Mouse (Mus musculus): ENCODE measurements at regions not wholly inside any gene's neighbourhood (a gene's known extent, or its start where the extent isn't known, plus 50 kb on each side); places are given as distances from the start of the nearest gene placed in this dataset.
A peak's percentile ranks its signal among the peaks of the same experiment; 100 is the strongest.

DNA sequence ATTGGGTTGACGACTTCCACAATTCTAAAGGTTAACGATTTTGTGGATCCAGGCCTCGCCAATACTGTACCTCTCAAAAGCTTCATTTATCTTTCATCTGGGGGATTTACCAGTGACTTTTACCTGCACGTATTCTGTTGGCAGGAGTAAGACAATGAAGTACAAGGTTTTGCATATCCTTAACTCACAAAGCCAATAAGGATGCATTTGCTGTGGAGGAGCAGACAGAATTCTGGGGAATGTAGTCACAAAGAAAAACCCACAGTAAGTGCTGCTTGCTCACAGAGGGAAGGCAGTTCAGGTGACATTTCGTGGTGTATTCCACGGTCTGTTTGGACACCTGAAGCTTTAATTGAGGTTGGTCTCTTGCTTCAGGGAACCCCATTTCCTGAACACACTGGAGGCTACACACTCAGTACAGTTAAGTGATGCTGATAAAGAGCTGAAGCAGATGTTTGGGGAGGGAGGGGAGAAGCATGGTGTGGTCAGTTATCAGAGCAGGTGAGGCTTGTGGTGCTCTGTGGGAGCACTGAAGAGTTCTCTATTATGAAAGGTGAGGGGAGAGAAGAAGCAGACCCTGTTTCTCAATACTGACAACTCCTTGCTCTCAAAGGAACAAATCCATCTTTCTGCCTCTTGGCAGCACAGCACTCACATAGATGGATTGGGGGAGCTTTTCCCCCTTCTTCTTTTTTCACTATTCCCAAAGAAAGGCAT is 358.1 kb downstream of the Sorl1 start:
- H3K4me3 ChIP-seq (ENCODE audit: insufficient read depth, low read depth, low read length), result no peak overlapping the region
- 90% methylated on average over 6 of the region's 6 CpGs for WGBS
- no peaks in the 10 kb centered on the region for H3K4me1 ChIP-seq (ENCODE audit: control insufficient read depth, insufficient read depth, low read length)
- no peak for DNase-seq
- no peak overlapping the region for H3K27ac ChIP-seq (ENCODE audit: insufficient read depth, low read depth, low read length)
- H3K27me3 ChIP-seq (replicated peaks; ENCODE audit: control insufficient read depth, insufficient read depth, low read length), result no peaks in the 10 kb centered on the region
- no peaks in the 10 kb centered on the region for H3K36me3 ChIP-seq (ENCODE audit: control insufficient read depth, insufficient read depth, low read length)
- TF ChIP-seq CTCF (conservative IDR thresholded peaks at IDR 0.05; ENCODE audit: insufficient read depth, insufficient read length, low read depth, low read length) (no peak), POLR2A (IDR thresholded peaks at IDR 0.05; ENCODE audit: low read depth, low read length) (no peak)

DNA sequence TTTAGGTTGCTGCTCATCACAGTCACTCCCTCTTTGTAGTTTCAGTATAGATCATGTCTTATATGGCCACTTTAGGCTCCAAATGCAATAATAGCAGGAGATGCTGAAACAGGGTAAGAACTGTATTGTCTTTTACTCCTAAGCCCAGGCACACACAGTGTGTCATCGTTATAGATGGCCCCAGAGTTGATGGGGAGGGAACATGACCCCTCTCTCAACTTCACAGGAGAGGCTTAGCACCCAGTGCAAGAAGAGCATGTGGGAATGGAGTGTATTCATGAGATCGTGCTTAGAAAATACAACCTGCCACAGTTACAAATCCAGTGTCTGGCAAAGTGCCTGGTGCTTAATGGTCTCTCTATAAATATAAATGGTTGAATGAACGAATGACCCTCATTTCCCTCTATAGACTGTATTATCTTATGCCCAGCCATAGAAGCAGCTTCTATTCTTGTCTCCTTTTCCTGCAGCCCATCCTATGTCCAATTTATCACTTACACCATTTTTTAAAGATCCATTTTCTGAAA is 363.0 kb downstream of the Sorl1 start:
- TF ChIP-seq CTCF (conservative IDR thresholded peaks at IDR 0.05; ENCODE audit: insufficient read depth, insufficient read length, low read depth, low read length) (no peak), POLR2A (IDR thresholded peaks at IDR 0.05; ENCODE audit: low read depth, low read length) (no peak)
- Histone ChIP-seq H3K27me3 (replicated peaks; ENCODE audit: control insufficient read depth, insufficient read depth, low read length) (no peaks in the 10 kb centered on the region), H3K27ac (ENCODE audit: insufficient read depth, low read depth, low read length) (no peak overlapping the region), H3K4me1 (ENCODE audit: control insufficient read depth, insufficient read depth, low read length) (no peaks in the 10 kb centered on the region), H3K4me3 (ENCODE audit: insufficient read depth, low read depth, low read length) (no peak overlapping the region), H3K36me3 (ENCODE audit: control insufficient read depth, insufficient read depth, low read length) (no peaks in the 10 kb centered on the region)
- DNase-seq, result no peak
- 35% methylated on average over 3 of the region's 3 CpGs for WGBS

DNA sequence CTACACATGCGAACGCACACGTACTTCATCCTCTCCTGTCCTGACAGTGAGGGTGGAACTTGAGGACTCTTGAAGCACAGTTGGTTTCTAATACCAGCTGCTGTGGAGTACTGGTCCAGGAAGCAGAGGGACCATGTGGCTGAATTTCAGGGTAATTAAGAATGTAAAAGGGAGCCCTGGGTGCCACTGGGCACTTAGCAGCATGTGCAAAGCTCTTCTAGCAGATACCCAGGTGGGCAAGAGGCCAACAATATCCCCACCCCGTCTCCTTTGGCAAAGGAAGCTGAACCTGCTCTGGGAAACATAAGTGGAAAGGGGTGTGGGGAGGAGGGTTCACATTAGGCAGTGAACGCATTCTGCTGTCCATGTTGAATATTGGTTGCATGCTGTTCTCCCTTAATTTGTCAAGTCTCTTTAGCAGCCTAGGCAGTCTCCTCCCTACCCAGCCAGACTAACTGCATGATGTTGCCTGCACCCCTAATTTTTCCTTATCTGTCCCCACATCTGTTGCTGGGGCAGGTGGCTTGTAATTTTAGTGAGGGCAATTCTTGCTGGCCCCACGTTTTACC is 369.6 kb downstream of the Sorl1 start:
- Histone ChIP-seq H3K36me3 (ENCODE audit: control insufficient read depth, insufficient read depth, low read length) (no peaks in the 10 kb centered on the region), H3K27me3 (replicated peaks; ENCODE audit: control insufficient read depth, insufficient read depth, low read length) (no peaks in the 10 kb centered on the region), H3K4me3 (ENCODE audit: insufficient read depth, low read depth, low read length) (no peak overlapping the region), H3K4me1 (ENCODE audit: control insufficient read depth, insufficient read depth, low read length) (no peaks in the 10 kb centered on the region), H3K27ac (ENCODE audit: insufficient read depth, low read depth, low read length) (no peak overlapping the region)
- WGBS, result 70% methylated on average over 6 of the region's 6 CpGs
- DNase-seq, result no peak
- TF ChIP-seq CTCF (conservative IDR thresholded peaks at IDR 0.05; ENCODE audit: insufficient read depth, insufficient read length, low read depth, low read length) (no peak), POLR2A (IDR thresholded peaks at IDR 0.05; ENCODE audit: low read depth, low read length) (no peak)

DNA sequence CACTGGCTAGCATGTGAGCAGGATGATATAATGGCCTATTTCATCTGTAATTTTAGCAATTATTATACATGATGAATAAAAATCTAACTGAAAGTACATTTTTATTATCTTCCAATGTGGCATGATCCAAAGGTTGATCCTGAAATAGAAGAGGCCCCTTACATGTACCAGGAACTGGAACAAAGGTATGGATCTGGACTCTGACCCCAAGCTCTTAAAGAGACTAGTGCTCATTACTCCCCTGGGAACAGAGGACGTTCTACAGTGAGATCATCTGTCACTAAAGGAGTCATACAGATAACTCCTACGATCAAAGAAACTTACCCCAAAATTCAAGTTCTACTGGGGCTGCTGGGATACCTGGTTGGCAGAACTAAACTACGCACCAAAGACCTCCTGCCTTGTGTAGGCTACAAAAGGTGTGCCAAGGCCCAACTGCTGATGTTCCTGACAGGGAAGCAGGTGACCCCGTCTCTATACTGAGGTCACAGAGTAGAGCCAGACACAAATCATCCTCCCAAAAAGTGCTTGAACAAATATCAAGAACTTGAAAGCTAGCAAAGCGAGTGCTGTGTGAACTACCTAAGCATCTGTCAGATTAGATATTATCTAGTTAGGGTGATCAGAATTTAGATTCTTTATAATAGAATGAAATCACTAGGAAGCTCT is 378.0 kb downstream of the Sorl1 start:
- TF ChIP-seq POLR2A (IDR thresholded peaks at IDR 0.05; ENCODE audit: low read depth, low read length) (no peak), CTCF (conservative IDR thresholded peaks at IDR 0.05; ENCODE audit: insufficient read depth, insufficient read length, low read depth, low read length) (no peak)
- Histone ChIP-seq H3K27ac (ENCODE audit: insufficient read depth, low read depth, low read length) (no peak overlapping the region), H3K4me1 (ENCODE audit: control insufficient read depth, insufficient read depth, low read length) (no peaks in the 10 kb centered on the region), H3K4me3 (ENCODE audit: insufficient read depth, low read depth, low read length) (no peak overlapping the region), H3K27me3 (replicated peaks; ENCODE audit: control insufficient read depth, insufficient read depth, low read length) (no peaks in the 10 kb centered on the region), H3K36me3 (ENCODE audit: control insufficient read depth, insufficient read depth, low read length) (no peaks in the 10 kb centered on the region)
- WGBS, result 79% methylated on average over 5 of the region's 5 CpGs
- peak; percentile 36 for DNase-seq

DNA sequence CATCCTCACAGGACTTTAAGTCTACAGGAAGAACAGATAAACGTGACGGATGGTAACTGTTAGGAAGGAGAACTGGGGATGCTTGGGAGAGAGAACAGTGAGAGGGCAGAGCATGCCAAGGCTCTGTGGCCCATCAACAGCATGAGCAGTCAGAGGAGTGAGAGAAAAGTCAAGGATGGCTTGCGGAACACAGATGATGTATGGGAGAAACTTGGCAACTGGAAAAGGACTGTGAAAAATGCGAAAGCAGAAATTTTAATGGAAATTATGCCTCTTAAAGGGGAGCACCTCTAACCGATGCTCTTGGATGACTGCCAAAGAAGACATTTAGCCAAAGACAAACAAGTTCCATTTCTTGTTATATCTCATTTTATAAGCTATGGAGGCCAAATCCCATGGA is 382.6 kb downstream of the Sorl1 start:
- H3K27me3 ChIP-seq (replicated peaks; ENCODE audit: control insufficient read depth, insufficient read depth, low read length), result no peaks in the 10 kb centered on the region
- H3K4me1 ChIP-seq (ENCODE audit: control insufficient read depth, insufficient read depth, low read length), result no peaks in the 10 kb centered on the region
- WGBS, result 70% methylated on average over 5 of the region's 5 CpGs
- H3K36me3 ChIP-seq (ENCODE audit: control insufficient read depth, insufficient read depth, low read length), result no peaks in the 10 kb centered on the region
- no peak overlapping the region for H3K27ac ChIP-seq (ENCODE audit: insufficient read depth, low read depth, low read length)
- no peak for DNase-seq
- H3K4me3 ChIP-seq (ENCODE audit: insufficient read depth, low read depth, low read length), result no peak overlapping the region
- TF ChIP-seq CTCF (conservative IDR thresholded peaks at IDR 0.05; ENCODE audit: insufficient read depth, insufficient read length, low read depth, low read length) (no peak), POLR2A (IDR thresholded peaks at IDR 0.05; ENCODE audit: low read depth, low read length) (no peak)

DNA sequence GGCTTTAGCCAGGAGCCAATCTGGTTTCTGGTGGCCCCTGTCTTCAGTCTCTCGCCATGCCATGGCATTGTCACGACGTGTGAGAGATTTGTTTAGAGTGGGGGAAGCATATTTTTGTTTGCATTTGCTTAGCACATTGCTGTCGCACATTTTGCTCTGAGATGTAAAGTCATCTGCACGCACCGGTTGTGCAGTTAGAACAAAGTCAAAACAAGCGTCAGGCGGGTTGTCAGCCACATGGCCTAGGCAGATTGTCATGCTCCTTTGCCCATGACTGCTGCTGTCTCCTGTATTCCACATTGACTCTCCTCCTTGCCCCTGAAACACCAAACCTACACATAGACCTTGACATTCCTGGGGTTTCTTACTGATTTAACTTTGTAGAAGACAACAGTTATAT is 383.6 kb downstream of the Sorl1 start:
- Histone ChIP-seq H3K36me3 (ENCODE audit: control insufficient read depth, insufficient read depth, low read length) (no peaks in the 10 kb centered on the region), H3K4me3 (ENCODE audit: insufficient read depth, low read depth, low read length) (no peak overlapping the region), H3K4me1 (ENCODE audit: control insufficient read depth, insufficient read depth, low read length) (0 out of 2 replicates have a peak, but pooled peaks cover 1% of the 10 kb centered on the region), H3K27me3 (replicated peaks; ENCODE audit: control insufficient read depth, insufficient read depth, low read length) (no peaks in the 10 kb centered on the region), H3K27ac (ENCODE audit: insufficient read depth, low read depth, low read length) (no peak overlapping the region)
- DNase-seq, result no peak
- 94% methylated on average over 8 of the region's 8 CpGs for WGBS
- no peak for TF ChIP-seq CTCF (conservative IDR thresholded peaks at IDR 0.05; ENCODE audit: insufficient read depth, insufficient read length, low read depth, low read length)
- no peak for TF ChIP-seq POLR2A (IDR thresholded peaks at IDR 0.05; ENCODE audit: low read depth, low read length)

DNA sequence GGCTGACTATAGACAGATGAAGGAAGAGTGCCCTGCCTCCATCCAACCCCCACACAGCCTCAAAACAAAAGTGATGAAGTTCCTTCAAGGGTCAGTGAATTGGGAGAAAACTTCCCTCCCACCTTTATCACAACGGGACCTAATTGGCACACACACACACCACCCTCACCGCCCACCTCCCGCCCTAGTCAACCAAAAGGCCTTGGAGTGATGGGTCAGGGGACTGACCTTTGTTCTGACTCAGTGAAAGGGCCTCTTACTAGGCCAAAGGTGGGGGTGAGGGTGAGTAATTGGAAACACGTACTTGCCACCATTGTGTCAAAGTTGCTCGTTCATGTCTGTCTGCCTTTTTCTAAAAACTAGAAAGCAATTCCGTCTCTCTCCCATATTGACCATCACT is 386.4 kb downstream of the Sorl1 start:
- DNase-seq, result no peak
- no peak for TF ChIP-seq POLR2A (IDR thresholded peaks at IDR 0.05; ENCODE audit: low read depth, low read length)
- TF ChIP-seq CTCF (conservative IDR thresholded peaks at IDR 0.05; ENCODE audit: insufficient read depth, insufficient read length, low read depth, low read length), result no peak
- H3K4me3 ChIP-seq (ENCODE audit: insufficient read depth, low read depth, low read length), result no peak overlapping the region
- no peaks in the 10 kb centered on the region for H3K27me3 ChIP-seq (replicated peaks; ENCODE audit: control insufficient read depth, insufficient read depth, low read length)
- 0 out of 2 replicates have a peak, but pooled peaks cover 4% of the 10 kb centered on the region for H3K4me1 ChIP-seq (ENCODE audit: control insufficient read depth, insufficient read depth, low read length)
- WGBS, result 70% methylated on average over 6 of the region's 6 CpGs
- H3K27ac ChIP-seq (ENCODE audit: insufficient read depth, low read depth, low read length), result no peak overlapping the region
- H3K36me3 ChIP-seq (ENCODE audit: control insufficient read depth, insufficient read depth, low read length), result no peaks in the 10 kb centered on the region
